Mouse (Mus musculus): ENCODE measurements around the gene Slc28a3.
A peak's percentile ranks its signal among the peaks of the same experiment; 100 is the strongest.

Slc28a3 gene

DNA sequence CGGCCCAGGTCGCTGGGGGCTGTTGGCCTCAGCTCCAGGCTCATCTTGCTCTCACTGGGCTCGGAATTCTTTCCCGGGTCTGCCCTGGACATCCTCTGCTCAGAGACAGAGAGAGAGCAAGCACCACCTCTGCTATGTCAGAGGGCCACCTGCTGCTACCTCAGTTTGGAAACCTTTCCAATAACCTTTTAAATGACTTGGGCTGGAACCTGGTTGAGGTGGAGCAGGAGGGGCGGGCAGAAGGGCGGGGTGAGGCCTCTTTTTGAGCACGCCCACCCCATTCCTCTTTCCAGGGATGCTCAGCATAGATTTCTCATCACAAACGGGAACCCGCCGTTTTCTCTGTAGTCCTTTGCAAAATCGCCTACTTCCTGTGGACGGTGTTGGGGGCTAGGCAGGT, at the start of gene Slc28a3:
Gene Slc28a3, minus strand, starts transcription at position 162 of the 400 bp plus-strand sequence.
- DNase-seq (ENCODE audit: extremely low spot score, low read depth, low spot score) = no peak

- no peak for DNase-seq (ENCODE audit: extremely low spot score, low read depth, low spot score)
These were observed 47.3 kb upstream of the Slc28a3 start for GRCm38 (mm10) chr13:58657987-58658386.

- DNase-seq (ENCODE audit: extremely low spot score, low read depth, low spot score) = no peak
These were observed 46.2 kb upstream of the Slc28a3 start for GRCm38 (mm10) chr13:58656885-58657284.

- DNase-seq (ENCODE audit: extremely low spot score, low read depth, low spot score) = no peak
These were observed 44.9 kb upstream of the Slc28a3 start for GRCm38 (mm10) chr13:58655552-58655951.

DNA sequence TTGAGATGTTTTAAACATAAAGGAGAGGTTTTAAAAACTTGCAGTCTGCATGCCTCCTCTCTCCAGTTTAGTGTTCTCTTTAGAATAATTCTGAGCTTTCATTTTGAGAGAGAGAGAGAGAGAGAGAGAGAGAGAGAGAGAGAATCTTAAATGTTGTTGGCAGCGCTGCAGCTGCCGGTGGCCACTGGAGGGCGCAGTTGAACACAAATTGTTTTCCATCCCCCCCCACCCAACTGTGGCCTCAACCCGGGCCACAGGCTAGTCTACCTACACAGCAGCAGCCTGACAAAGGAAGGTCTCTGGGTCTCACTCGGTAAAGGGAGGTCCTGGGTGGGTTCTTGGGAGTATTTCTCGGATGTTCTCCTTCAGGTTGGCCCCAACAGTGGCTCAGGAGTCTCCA, 29.7 kb upstream of the Slc28a3 start:
- no peak for DNase-seq (ENCODE audit: extremely low spot score, low read depth, low spot score)

DNA sequence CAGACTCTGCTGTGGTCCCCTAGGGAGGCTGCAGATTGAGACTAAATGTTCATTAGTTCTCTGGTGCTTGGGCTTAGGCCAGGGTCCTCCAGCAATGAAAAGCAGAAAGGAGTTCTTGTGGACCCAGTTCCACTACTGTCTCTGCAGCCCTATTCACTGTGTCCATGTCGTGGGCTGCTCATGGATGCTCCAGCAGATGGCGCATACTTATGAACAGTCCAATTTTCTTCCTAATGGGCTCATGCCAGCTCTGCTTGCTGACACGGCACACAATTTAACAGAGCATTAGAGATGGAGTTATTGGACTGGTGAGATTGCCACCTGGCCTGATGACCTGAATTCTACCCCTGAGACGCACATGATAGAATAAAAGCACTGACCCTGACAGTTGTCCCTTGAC, 28.3 kb upstream of the Slc28a3 start:
- DNase-seq (ENCODE audit: extremely low spot score, low read depth, low spot score) = no peak

- DNase-seq (ENCODE audit: extremely low spot score, low read depth, low spot score) = peak; percentile 57
These were observed 26.8 kb upstream of the Slc28a3 start for GRCm38 (mm10) chr13:58637360-58638002.

GRCm38 (mm10) chr13:58633887-58634286, 23.2 kb upstream of the Slc28a3 start:
- DNase-seq (ENCODE audit: extremely low spot score, low read depth, low spot score) = no peak

GRCm38 (mm10) chr13:58630756-58631155, 20.1 kb upstream of the Slc28a3 start:
- no peak for DNase-seq (ENCODE audit: extremely low spot score, low read depth, low spot score)

DNA sequence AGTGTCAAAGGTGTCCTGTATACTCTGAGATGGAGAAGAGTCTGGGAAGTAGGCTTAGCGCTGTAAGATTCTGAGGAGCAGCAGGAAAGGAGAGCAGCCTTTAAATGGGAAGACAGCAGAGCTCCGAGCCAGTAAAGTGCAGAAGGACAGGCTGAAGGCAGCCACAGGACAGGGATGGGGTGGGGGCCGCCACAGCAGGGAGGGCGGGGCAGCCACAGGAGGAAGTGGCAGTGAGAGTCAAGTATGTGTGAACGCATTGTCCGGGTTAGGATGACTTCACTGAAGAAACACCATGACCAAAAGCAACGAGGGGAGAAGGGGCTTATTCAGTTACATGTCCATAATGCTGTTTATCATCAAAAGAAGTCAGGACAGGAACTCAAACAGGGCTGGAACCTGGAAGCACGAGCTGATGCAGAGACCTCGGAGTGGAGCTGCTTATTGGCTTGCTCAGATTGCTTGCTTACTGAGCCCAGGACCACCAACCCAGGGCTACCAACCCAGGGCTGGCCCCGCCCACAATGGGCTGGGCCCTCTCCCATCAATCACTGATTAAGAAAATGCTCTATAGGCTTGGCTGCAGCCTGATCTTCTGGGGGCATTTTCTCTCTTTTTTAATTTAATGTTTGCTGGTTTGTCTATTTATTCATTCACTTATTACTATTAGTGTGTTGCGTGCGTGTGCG, 18.8 kb upstream of the Slc28a3 start:
- DNase-seq (ENCODE audit: extremely low spot score, low read depth, low spot score) = no peak

GRCm38 (mm10) chr13:58622647-58623046, 12.0 kb upstream of the Slc28a3 start:
- no peak for DNase-seq (ENCODE audit: extremely low spot score, low read depth, low spot score)

DNA sequence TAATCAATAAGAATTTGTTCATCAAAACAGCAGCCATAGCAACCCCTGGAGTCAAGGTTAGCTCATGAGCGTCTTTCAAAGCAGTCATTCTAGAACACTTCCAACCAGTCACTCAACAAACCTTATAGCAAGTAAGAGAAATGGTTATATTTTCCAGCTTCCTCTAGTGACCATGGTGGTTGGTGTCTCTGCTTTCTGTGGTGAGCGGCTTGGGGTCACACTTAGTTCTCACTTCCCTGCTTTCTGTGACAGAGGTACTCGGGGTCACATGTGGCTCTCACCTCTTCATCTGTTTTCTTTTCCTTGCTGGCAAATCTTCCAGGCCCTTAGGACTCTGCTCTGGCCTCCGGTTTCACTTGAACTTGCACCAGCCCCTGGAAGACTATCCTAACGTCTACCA, 8.6 kb upstream of the Slc28a3 start:
- DNase-seq (ENCODE audit: extremely low spot score, low read depth, low spot score) = no peak

GRCm38 (mm10) chr13:58610059-58610458, 618 bp downstream of the Slc28a3 start:
- no peak for DNase-seq (ENCODE audit: extremely low spot score, low read depth, low spot score)

- DNase-seq (ENCODE audit: extremely low spot score, low read depth, low spot score) = no peak
These were observed 9.3 kb downstream of the Slc28a3 start for GRCm38 (mm10) chr13:58601201-58601855.

DNA sequence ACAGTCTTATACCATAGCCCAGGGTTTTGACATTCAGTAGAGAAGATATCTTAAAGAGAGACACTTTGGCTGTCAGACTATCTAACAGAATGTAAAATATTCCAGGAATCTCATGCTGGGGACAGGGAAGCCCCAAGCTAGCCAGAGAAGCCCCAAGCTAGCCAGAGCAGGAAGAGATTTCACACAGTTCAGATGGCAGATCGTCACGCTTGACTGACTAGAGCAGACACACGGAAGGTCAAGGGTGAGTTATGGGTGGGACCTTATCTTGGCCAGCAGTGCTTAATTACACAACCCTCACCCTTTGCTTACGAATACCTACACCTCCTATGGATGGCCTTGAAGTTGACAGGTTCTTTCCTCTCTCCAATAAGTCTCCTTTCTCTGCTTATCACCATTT, 12.1 kb downstream of the Slc28a3 start:
- DNase-seq (ENCODE audit: extremely low spot score, low read depth, low spot score) = no peak

GRCm38 (mm10) chr13:58593129-58593528, 17.5 kb downstream of the Slc28a3 start:
- no peak for DNase-seq (ENCODE audit: extremely low spot score, low read depth, low spot score)

- DNase-seq (ENCODE audit: extremely low spot score, low read depth, low spot score) = no peak
These were observed 18.8 kb downstream of the Slc28a3 start for GRCm38 (mm10) chr13:58591912-58592311.

DNA sequence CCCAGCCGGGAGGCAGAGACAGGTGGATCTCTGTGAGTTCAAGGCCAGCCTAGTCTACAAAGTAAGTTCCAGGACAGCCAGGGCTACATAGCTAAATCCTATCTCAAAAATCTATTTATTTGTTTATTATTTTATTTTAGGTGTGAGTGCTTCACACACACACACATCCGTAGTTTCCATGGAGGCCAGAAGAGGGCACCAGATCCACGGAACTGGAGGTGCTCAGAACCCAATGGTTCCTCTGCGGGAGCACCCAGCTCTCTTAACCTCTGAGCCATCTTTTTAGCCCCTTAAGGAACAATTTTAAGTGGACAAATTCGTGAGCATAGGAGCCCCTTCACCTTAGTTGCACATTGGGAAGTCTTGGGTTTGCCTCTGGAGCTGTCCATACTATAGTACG, 20.0 kb downstream of the Slc28a3 start:
- DNase-seq (ENCODE audit: extremely low spot score, low read depth, low spot score) = no peak

DNA sequence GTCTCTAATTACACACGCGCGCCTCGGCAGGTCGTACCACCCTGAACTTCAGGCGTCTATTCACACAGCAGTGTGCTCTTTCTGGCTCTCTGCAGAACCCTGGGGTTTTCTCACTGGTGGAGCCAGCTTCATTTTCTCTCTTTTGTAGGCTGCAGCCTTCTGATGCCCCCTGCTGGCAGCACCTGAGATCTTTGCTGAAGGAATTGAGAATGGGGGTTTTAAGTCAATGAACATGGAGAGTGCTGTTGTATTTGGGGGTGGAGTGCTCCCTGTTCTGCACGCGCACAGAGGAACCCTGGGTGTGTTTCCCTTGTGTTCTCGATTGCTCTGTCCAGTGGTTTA, 21.2 kb downstream of the Slc28a3 start:
- DNase-seq (ENCODE audit: extremely low spot score, low read depth, low spot score) = peak; percentile 61

GRCm38 (mm10) chr13:58588655-58589516, 21.8 kb downstream of the Slc28a3 start:
- DNase-seq (ENCODE audit: extremely low spot score, low read depth, low spot score) = no peak

GRCm38 (mm10) chr13:58587962-58588361, 22.7 kb downstream of the Slc28a3 start:
- no peak for DNase-seq (ENCODE audit: extremely low spot score, low read depth, low spot score)
